Mouse (Mus musculus) erythroblast, embryonic 14.5 days (primary cell): Measurements from ENCODE around the gene Slc48a1.

Source experiments
- GATA1 ChIP-seq: IDR thresholded peaks from 2 replicates; pipeline ENCODE4 v1.6.1; 2012; ENCODE audit warnings: low read length, inconsistent platforms, mixed read lengths
- TAL1 ChIP-seq: IDR thresholded peaks from 3 replicates; pipeline ENCODE4 v1.6.1; 2012; ENCODE audit warnings: low read length, inconsistent platforms, mixed read lengths

DNA sequence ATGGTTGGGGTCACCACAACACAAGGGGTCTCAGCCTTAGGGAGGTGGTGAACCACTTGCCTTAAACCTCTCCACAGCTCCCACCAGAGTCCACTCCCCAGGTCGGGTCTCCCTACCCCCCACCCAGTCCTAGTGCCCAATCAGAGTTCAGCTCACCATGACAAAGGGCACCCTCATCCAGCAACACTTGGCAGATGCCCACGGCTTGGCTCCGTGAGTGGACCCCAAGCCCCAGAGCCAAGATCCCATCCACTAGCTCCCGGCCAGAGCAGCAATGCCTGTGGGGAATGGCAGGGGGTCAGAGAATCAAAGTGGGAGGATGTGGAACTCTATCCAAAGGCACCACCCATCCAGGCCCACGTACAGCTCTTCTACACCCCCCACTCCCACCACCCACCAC lies 17.4 kb upstream of the Slc48a1 start:
- TF ChIP-seq TAL1 (no peak), GATA1 (no peak)
